Comparison of ENCODE assay signal across 11 mouse cellular contexts in genomic region chr11:97142159-97142608, GRCm38 (mm10). TPM values are rescaled to one million over a fixed set of nuclear protein-coding genes. Genes with fewer than 3 reads are reported as not detected.
DNase-seq lines count a peak whose midpoint lies in the region; ATAC-seq lines count a peak whose summit lies in the region.
"Had no signal": no experiment of that assay in that cellular context is flagged by ENCODE, and none has a peak within 500 bp of the region (broad histone marks: within the 10 kb centered on the region; RNA-seq: fewer than 3 reads in every experiment).

No protein-coding gene starts in this region.

- H3K27me3 ChIP-seq in midbrain, embryonic 13.5 days = peaks cover 38% of the 10 kb centered on the region

- peak; percentile 34 to 47 for DNase-seq in heart, postnatal 36 days
- no peak for DNase-seq in heart, postnatal 25 days (ENCODE audit: low spot score)
- peak; percentile 49 for DNase-seq in lung, postnatal 14 days
- DNase-seq in spleen, postnatal 36 days (ENCODE audit: low spot score in 2 of 2) = peak; percentile 89
- DNase-seq in left cerebral cortex, postnatal 14 days (ENCODE audit: low spot score in 2 of 2) = no peak
- no peak for DNase-seq in cerebellum, adult 18-20 months
- DNase-seq: cerebellum, adult 11-12 months had no signal

- 84% methylated on average over 8 of the region's 8 CpGs for WGBS in midbrain, embryonic 13.5 days

- no peak overlapping the region for H3K4me3 ChIP-seq in brown adipose tissue, adult 24 weeks (ENCODE audit: insufficient read depth, low read depth, low read length)
- H3K4me3 ChIP-seq in midbrain, embryonic 13.5 days (replicated peaks) = no peak overlapping the region

- H3K36me3 ChIP-seq in midbrain, embryonic 13.5 days = peaks cover 41% of the 10 kb centered on the region

- H3K27ac ChIP-seq in brown adipose tissue, adult 24 weeks (replicated peaks; ENCODE audit: low read depth, low read length) = peak overlapping the region; percentile 75
- H3K27ac ChIP-seq in midbrain, embryonic 13.5 days = no peak overlapping the region
- H3K27ac ChIP-seq: liver, embryonic 14.5 days had no signal

- H3K9me3 ChIP-seq in midbrain, embryonic 13.5 days = no peaks in the 10 kb centered on the region

- no peak for ATAC-seq in midbrain, embryonic 13.5 days

- H3K4me1 ChIP-seq in brown adipose tissue, adult 24 weeks (ENCODE audit: control insufficient read depth, insufficient read depth, insufficient read length, low read length) = peaks cover 7% of the 10 kb centered on the region
- H3K4me1 ChIP-seq in midbrain, embryonic 13.5 days (replicated peaks) = peaks cover 33% of the 10 kb centered on the region

- H3K9ac ChIP-seq in midbrain, embryonic 13.5 days (replicated peaks) = no peak overlapping the region
- H3K9ac ChIP-seq: liver, embryonic 14.5 days had no signal

- H3K4me2 ChIP-seq in midbrain, embryonic 13.5 days (replicated peaks) = no peak overlapping the region

- intact Hi-C loops in heart, postnatal 36 days (cut with DNase I) = loop anchor here (2.0 kb wide), 1 partner anchor 41 kb away; no protein-coding TSS in a partner anchor
- intact Hi-C loops in heart, postnatal 25 days (cut with DNase I) = no loop called here
- intact Hi-C loops in left cerebral cortex, postnatal 14 days (cut with DNase I) = no loop called here

RNA-seq across cellular contexts. Expression of gene Tbkbp1, which starts 9.1 kb away (rescaled TPM):
- 10 to 100 TPM; 11.0 to 15.3 TPM for total RNA-seq in heart, postnatal 36 days (2021)
- total RNA-seq in heart, postnatal 25 days (2021) = 10 to 100 TPM; 13.3 to 16.7 TPM
- polyA plus RNA-seq in brown adipose tissue, adult 24 weeks (2012; ENCODE audit: insufficient read depth, insufficient read length, missing spikeins) = 27.4 and 29.8 TPM in 2 replicates
- 5.6 and 6.7 TPM in 2 replicates for polyA plus RNA-seq in midbrain, embryonic 13.5 days (2015; fragmentation: Nextera tagmentation; extraction: Ambion mirVana)
- total RNA-seq in left cerebral cortex, postnatal 14 days (2021) = 10 to 100 TPM; 46.4 to 49.4 TPM

RNA-seq across cellular contexts. Expression of gene Tbx21, which starts 27.1 kb away (rescaled TPM):
- not detected for total RNA-seq in heart, postnatal 36 days (2021)
- not detected for total RNA-seq in heart, postnatal 25 days (2021)
- 0.75 and 1.1 TPM in 2 replicates for polyA plus RNA-seq in brown adipose tissue, adult 24 weeks (2012; ENCODE audit: insufficient read depth, insufficient read length, missing spikeins)
- 0.08 and 0.16 TPM in 2 replicates for polyA plus RNA-seq in midbrain, embryonic 13.5 days (2015; fragmentation: Nextera tagmentation; extraction: Ambion mirVana)
- under 1 TPM in 1 of 2 experiments, not detected in 1; 0.13 TPM for total RNA-seq in left cerebral cortex, postnatal 14 days (2021)
- polyA plus RNA-seq: intestine, embryonic 14.5 days had no signal

RNA-seq across cellular contexts. Expression of gene Kpnb1, which starts 45.5 kb away (rescaled TPM):
- total RNA-seq in heart, postnatal 36 days (2021) = 10 to 100 TPM; 83.7 to 85.7 TPM
- total RNA-seq in heart, postnatal 25 days (2021) = 10 to 100 TPM; 80.0 to 81.2 TPM
- polyA plus RNA-seq in brown adipose tissue, adult 24 weeks (2012; ENCODE audit: insufficient read depth, insufficient read length, missing spikeins) = 40.7 and 57.4 TPM in 2 replicates
- 43.0 and 47.3 TPM in 2 replicates for polyA plus RNA-seq in midbrain, embryonic 13.5 days (2015; fragmentation: Nextera tagmentation; extraction: Ambion mirVana)
- total RNA-seq in left cerebral cortex, postnatal 14 days (2021) = 100 to 1,000 TPM; 111 to 113 TPM

Comparison
In these comparisons a context has a peak if more than half of its experiments do, and no peak if none do; other contexts are left out.
1. DNase-seq: peak in heart, postnatal 36 days (2 of 2), lung, postnatal 14 days (single experiment) and spleen, postnatal 36 days (2 of 2); none in heart, postnatal 25 days (single experiment), left cerebral cortex, postnatal 14 days (0 of 2) and cerebellum, adult 18-20 months (0 of 2).